Mouse (Mus musculus): ENCODE measurements around the gene Klhl30. TPM values are rescaled to one million over a fixed set of nuclear protein-coding genes. Genes with fewer than 3 reads are reported as not detected.

The Klhl30 gene
- total RNA-seq, 1 experiment from 2014 or later, result not detected

- no peak for ATAC-seq (ENCODE audit: extremely low read depth, insufficient number of reproducible peaks, low FRiP score, poor library complexity, severe bottlenecking)
Observed at GRCm38 (mm10) chr1:91356105-91356504, 5.3 kb downstream of the Klhl30 start.

GRCm38 (mm10) chr1:91362113-91362512 lies 11.3 kb downstream of the Klhl30 start:
- no peak for ATAC-seq (ENCODE audit: extremely low read depth, insufficient number of reproducible peaks, low FRiP score, poor library complexity, severe bottlenecking)

- ATAC-seq (ENCODE audit: extremely low read depth, insufficient number of reproducible peaks, low FRiP score, poor library complexity, severe bottlenecking), result no peak
Observed at GRCm38 (mm10) chr1:91364822-91365644, 14.2 kb downstream of the Klhl30 start.

GRCm38 (mm10) chr1:91365816-91366214 lies 15.0 kb downstream of the Klhl30 start:
- no peak for ATAC-seq (ENCODE audit: extremely low read depth, insufficient number of reproducible peaks, low FRiP score, poor library complexity, severe bottlenecking)

- peak; percentile 44; the same call in 1 of the 2 replicates for ATAC-seq (ENCODE audit: extremely low read depth, insufficient number of reproducible peaks, low FRiP score, poor library complexity, severe bottlenecking)
Observed at GRCm38 (mm10) chr1:91366215-91367108, 15.6 kb downstream of the Klhl30 start, which contains the start of gene Erfe. Erfe (plus strand) TSS chr1:91366430.

GRCm38 (mm10) chr1:91367295-91367694 lies 16.5 kb downstream of the Klhl30 start:
- ATAC-seq (ENCODE audit: extremely low read depth, insufficient number of reproducible peaks, low FRiP score, poor library complexity, severe bottlenecking), result no peak

GRCm38 (mm10) chr1:91369408-91369807 lies 18.6 kb downstream of the Klhl30 start:
- no peak for ATAC-seq (ENCODE audit: extremely low read depth, insufficient number of reproducible peaks, low FRiP score, poor library complexity, severe bottlenecking)

GRCm38 (mm10) chr1:91370055-91370454 lies 19.2 kb downstream of the Klhl30 start:
- no peak for ATAC-seq (ENCODE audit: extremely low read depth, insufficient number of reproducible peaks, low FRiP score, poor library complexity, severe bottlenecking)

GRCm38 (mm10) chr1:91373414-91373835 lies 22.6 kb downstream of the Klhl30 start:
- no peak for ATAC-seq (ENCODE audit: extremely low read depth, insufficient number of reproducible peaks, low FRiP score, poor library complexity, severe bottlenecking)

GRCm38 (mm10) chr1:91380453-91381090 lies 29.8 kb downstream of the Klhl30 start:
- ATAC-seq (ENCODE audit: extremely low read depth, insufficient number of reproducible peaks, low FRiP score, poor library complexity, severe bottlenecking), result peak; percentile 75; the same call in 1 of the 2 replicates

GRCm38 (mm10) chr1:91381091-91381471 lies 30.3 kb downstream of the Klhl30 start:
- no peak for ATAC-seq (ENCODE audit: extremely low read depth, insufficient number of reproducible peaks, low FRiP score, poor library complexity, severe bottlenecking)

GRCm38 (mm10) chr1:91390369-91390768 lies 39.6 kb downstream of the Klhl30 start:
- no peak for ATAC-seq (ENCODE audit: extremely low read depth, insufficient number of reproducible peaks, low FRiP score, poor library complexity, severe bottlenecking)

GRCm38 (mm10) chr1:91397927-91398259 lies 47.1 kb downstream of the Klhl30 start:
- ATAC-seq (ENCODE audit: extremely low read depth, insufficient number of reproducible peaks, low FRiP score, poor library complexity, severe bottlenecking), result no peak

GRCm38 (mm10) chr1:91398260-91399062 lies 47.6 kb downstream of the Klhl30 start, which contains the start of gene Ilkap:
Ilkap (minus strand) TSS chr1:91398815.
- ATAC-seq (ENCODE audit: extremely low read depth, insufficient number of reproducible peaks, low FRiP score, poor library complexity, severe bottlenecking), result peak; percentile 72

- ATAC-seq (ENCODE audit: extremely low read depth, insufficient number of reproducible peaks, low FRiP score, poor library complexity, severe bottlenecking), result no peak
Observed at GRCm38 (mm10) chr1:91404976-91405375, 54.2 kb downstream of the Klhl30 start.

- ATAC-seq (ENCODE audit: extremely low read depth, insufficient number of reproducible peaks, low FRiP score, poor library complexity, severe bottlenecking), result peak; percentile 22; the same call in 1 of the 2 replicates
Observed at GRCm38 (mm10) chr1:91405406-91406169, 54.8 kb downstream of the Klhl30 start.

GRCm38 (mm10) chr1:91407819-91408218 lies 57.0 kb downstream of the Klhl30 start:
- no peak for ATAC-seq (ENCODE audit: extremely low read depth, insufficient number of reproducible peaks, low FRiP score, poor library complexity, severe bottlenecking)
